Mouse (Mus musculus) embryonic facial prominence, embryonic 10.5 days (tissue): ENCODE data around the gene Tal1. TPM values are rescaled to one million over a fixed set of nuclear protein-coding genes. Genes with fewer than 3 reads are reported as not detected.

Source experiments
- DNase-seq: peaks from one replicate; pipeline ENCODE4 v3.0.0-alpha.2; 2017; ENCODE audit warnings: low spot score
- H3K27ac ChIP-seq: fragments of 300-500 bp; sonication (generic); replicated peaks from 2 replicates; pipeline ENCODE4 v1.5.1; 2016; ENCODE audit warnings: mild to moderate bottlenecking
- H3K27me3 ChIP-seq: fragments of 300-500 bp; sonication (generic); replicated peaks from 2 replicates; pipeline ENCODE4 v1.6.1; 2016; ENCODE audit warnings: low read depth, mild to moderate bottlenecking; ENCODE audit not compliant: poor library complexity, severe bottlenecking
- H3K36me3 ChIP-seq: fragments of 300-500 bp; sonication (generic); replicated peaks from 2 replicates; pipeline ENCODE4 v1.6.1; 2016; ENCODE audit warnings: mild to moderate bottlenecking, moderate library complexity
- H3K4me1 ChIP-seq: fragments of 300-500 bp; sonication (generic); 2 replicates; pipeline ENCODE4 v1.6.1; 2016
- H3K4me3 ChIP-seq: fragments of 300-500 bp; sonication (generic); 2 replicates; pipeline ENCODE4 v1.5.1; 2016; ENCODE audit warnings: mild to moderate bottlenecking, moderate library complexity
- H3K9me3 ChIP-seq: fragments of 300-500 bp; sonication (generic); 2 replicates; pipeline ENCODE4 v1.6.1; 2016; ENCODE audit warnings: mild to moderate bottlenecking
- WGBS: fragments of 180-500 bp; shearing (Covaris S2); methylation state at CpG from one replicate; pipeline ENCODE4 v1.1.7; 2016; 5-methylcytosine and 5-hydroxymethylcytosine counted together
- polyA plus RNA-seq: library from polyadenylated mRNA; unstranded; fragments of >200 nt; fragmentation: Nextera tagmentation; extraction: Ambion mirVana; gene quantifications from 2 replicates; pipeline ENCODE4 v1.2.1, GENCODE M21; 2016

Gene Tal1
- polyA plus RNA-seq, result 1.7 and 1.9 TPM in 2 replicates

DNA sequence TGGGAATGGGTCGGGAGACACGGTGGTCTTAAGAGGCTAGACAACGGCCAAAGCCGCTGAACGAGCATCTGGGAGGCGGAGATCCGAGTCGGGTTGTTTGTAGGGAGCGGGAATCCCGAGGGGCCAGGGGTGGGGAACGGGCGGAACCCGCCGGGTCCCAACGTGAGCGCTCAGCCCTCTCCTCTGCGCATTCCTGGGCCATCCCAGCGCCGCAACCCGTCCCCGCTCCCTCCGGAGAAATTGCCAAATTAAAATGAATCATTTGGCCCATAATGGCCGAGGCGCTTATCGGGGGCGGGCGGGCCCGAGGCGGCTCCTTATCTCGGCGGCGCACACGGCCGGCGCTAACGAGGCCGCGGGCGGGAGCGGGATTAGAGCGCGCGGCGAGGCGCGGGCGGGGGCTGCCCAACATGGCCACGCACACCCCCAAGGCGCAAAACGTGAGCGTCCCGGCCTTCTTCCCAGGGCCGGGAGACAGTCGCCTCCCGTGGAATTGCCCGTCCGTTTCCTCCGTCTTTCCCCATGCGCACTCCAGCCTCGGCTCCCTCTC lies at the start of gene Tal1:
Gene Tal1, plus strand, starts transcription at position 56 of the 550 bp plus-strand sequence.
- peaks cover 100% of the 10 kb centered on the region for H3K27me3 ChIP-seq
- peak within 1 kb of the TSS; percentile 52 for H3K4me3 ChIP-seq
- no peaks in the 10 kb centered on the region for H3K9me3 ChIP-seq
- no peaks in the 10 kb centered on the region for H3K36me3 ChIP-seq
- peak; percentile 68 for DNase-seq
- peak within 1 kb of the TSS; percentile 68 for H3K27ac ChIP-seq
- under 1% methylated on average over 60 of the region's 60 CpGs for WGBS
- peaks cover 27% of the 10 kb centered on the region for H3K4me1 ChIP-seq

DNA sequence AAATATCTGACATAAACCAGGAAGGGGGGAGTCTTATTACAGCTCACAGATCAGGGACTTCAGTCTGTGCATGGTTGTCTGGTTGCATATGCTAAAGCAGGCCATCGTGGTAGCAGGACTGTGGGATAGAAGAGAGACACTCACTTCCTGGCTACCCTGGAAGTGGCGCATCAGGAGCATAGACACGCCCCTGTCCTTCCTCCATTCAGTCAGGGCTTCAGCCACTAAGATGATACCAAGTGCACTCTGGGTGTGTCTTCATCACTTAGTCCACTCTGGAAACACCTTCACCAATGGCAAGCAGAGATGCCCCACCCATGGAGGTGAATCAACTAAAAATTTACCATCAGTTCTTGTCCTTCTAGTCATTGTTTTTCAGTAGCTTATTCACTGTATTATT lies 42.0 kb upstream of the Tal1 start:
- Histone ChIP-seq H3K4me1 (no peaks in the 10 kb centered on the region), H3K9me3 (no peaks in the 10 kb centered on the region), H3K27me3 (no peaks in the 10 kb centered on the region), H3K4me3 (no peak overlapping the region), H3K36me3 (peaks cover 99% of the 10 kb centered on the region), H3K27ac (no peak overlapping the region)
- no peak for DNase-seq
- 87% methylated on average over 3 of the region's 3 CpGs for WGBS

GRCm38 (mm10) chr4:115019997-115020396 lies 36.2 kb upstream of the Tal1 start:
- Histone ChIP-seq H3K27ac (no peak overlapping the region), H3K27me3 (no peaks in the 10 kb centered on the region), H3K36me3 (peaks cover 95% of the 10 kb centered on the region), H3K9me3 (no peaks in the 10 kb centered on the region), H3K4me1 (no peaks in the 10 kb centered on the region), H3K4me3 (no peak overlapping the region)
- WGBS, result 92% methylated on average over 3 of the region's 3 CpGs
- no peak for DNase-seq

DNA sequence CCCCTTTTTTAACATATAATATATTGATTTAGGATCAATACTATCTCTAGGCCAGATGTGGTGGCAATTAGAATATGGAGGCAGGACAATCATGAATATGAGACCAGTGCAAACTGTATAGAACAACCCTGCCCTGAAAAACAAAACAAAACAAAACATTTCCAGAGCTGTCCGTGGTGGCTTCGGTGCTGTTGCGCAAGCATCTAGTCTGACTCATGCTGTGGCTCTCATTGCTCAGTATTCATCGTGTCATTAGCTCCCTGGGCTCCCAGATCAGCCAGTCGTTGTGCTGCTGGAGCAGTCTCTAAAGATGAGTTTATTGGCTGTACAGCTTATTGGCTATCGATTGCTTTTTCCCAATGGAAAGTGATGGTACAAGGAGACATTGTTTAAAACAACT lies 21.2 kb upstream of the Tal1 start:
- WGBS, result 81% methylated on average over 6 of the region's 6 CpGs
- H3K9me3 ChIP-seq, result no peaks in the 10 kb centered on the region
- no peak for DNase-seq
- peaks cover 87% of the 10 kb centered on the region for H3K36me3 ChIP-seq
- no peaks in the 10 kb centered on the region for H3K4me1 ChIP-seq
- H3K27me3 ChIP-seq, result no peaks in the 10 kb centered on the region
- no peak overlapping the region for H3K4me3 ChIP-seq
- no peak overlapping the region for H3K27ac ChIP-seq

GRCm38 (mm10) chr4:115038242-115038641 lies 18.0 kb upstream of the Tal1 start:
- H3K36me3 ChIP-seq, result peaks cover 88% of the 10 kb centered on the region
- WGBS, result 41% methylated on average over 4 of the region's 4 CpGs
- no peaks in the 10 kb centered on the region for H3K27me3 ChIP-seq
- H3K27ac ChIP-seq, result no peak overlapping the region
- H3K9me3 ChIP-seq, result no peaks in the 10 kb centered on the region
- peak; percentile 45 for DNase-seq
- H3K4me1 ChIP-seq, result no peaks in the 10 kb centered on the region
- H3K4me3 ChIP-seq, result no peak overlapping the region

GRCm38 (mm10) chr4:115045621-115046020 lies 10.6 kb upstream of the Tal1 start:
- no peaks in the 10 kb centered on the region for H3K9me3 ChIP-seq
- H3K36me3 ChIP-seq, result peaks cover 41% of the 10 kb centered on the region
- H3K27ac ChIP-seq, result no peak overlapping the region
- H3K27me3 ChIP-seq, result peaks cover 30% of the 10 kb centered on the region
- 82% methylated on average over 3 of the region's 3 CpGs for WGBS
- peaks cover 11% of the 10 kb centered on the region; the same call in 1 of the 2 replicates for H3K4me1 ChIP-seq
- H3K4me3 ChIP-seq, result no peak overlapping the region
- no peak for DNase-seq

GRCm38 (mm10) chr4:115047750-115048149 lies 8.5 kb upstream of the Tal1 start:
- peaks cover 17% of the 10 kb centered on the region for H3K4me1 ChIP-seq
- H3K9me3 ChIP-seq, result no peaks in the 10 kb centered on the region
- peaks cover 51% of the 10 kb centered on the region for H3K27me3 ChIP-seq
- H3K4me3 ChIP-seq, result no peak overlapping the region
- 4% methylated on average over 5 of the region's 5 CpGs for WGBS
- H3K27ac ChIP-seq, result no peak overlapping the region
- H3K36me3 ChIP-seq, result peaks cover 20% of the 10 kb centered on the region
- peak; percentile 66 for DNase-seq

- DNase-seq, result no peak
- H3K4me3 ChIP-seq, result no peak overlapping the region
- H3K9me3 ChIP-seq, result no peaks in the 10 kb centered on the region
- no peak overlapping the region for H3K27ac ChIP-seq
- H3K4me1 ChIP-seq, result peaks cover 20% of the 10 kb centered on the region
- WGBS, result 64% methylated on average over 8 of the region's 8 CpGs
- peaks cover 55% of the 10 kb centered on the region for H3K27me3 ChIP-seq
- H3K36me3 ChIP-seq, result peaks cover 15% of the 10 kb centered on the region
Observed at GRCm38 (mm10) chr4:115048190-115048589, 8.0 kb upstream of the Tal1 start.

DNA sequence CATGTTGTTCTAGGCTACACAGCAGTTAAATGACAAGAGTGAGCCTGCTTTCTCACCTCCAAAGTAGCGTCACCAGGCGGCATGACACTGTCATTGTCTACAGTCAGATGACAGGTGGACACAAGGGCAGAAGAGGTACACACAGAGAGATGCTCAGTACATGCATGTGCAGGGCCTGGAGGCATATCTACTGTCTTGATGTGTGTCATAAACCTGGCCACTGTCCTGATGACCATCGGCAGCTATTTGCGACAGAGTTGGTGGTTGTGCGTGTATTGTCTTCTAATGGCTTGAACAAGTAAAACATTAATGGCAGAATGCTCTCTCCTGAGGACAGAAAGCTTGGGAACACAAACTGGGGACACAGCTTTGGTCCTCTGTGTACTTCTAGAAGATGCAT lies 5.0 kb upstream of the Tal1 start:
- no peaks in the 10 kb centered on the region for H3K9me3 ChIP-seq
- no peak overlapping the region for H3K4me3 ChIP-seq
- peaks cover 86% of the 10 kb centered on the region for H3K27me3 ChIP-seq
- 78% methylated on average over 5 of the region's 5 CpGs for WGBS
- H3K27ac ChIP-seq, result no peak overlapping the region
- no peaks in the 10 kb centered on the region for H3K36me3 ChIP-seq
- no peak for DNase-seq
- peaks cover 23% of the 10 kb centered on the region for H3K4me1 ChIP-seq

DNA sequence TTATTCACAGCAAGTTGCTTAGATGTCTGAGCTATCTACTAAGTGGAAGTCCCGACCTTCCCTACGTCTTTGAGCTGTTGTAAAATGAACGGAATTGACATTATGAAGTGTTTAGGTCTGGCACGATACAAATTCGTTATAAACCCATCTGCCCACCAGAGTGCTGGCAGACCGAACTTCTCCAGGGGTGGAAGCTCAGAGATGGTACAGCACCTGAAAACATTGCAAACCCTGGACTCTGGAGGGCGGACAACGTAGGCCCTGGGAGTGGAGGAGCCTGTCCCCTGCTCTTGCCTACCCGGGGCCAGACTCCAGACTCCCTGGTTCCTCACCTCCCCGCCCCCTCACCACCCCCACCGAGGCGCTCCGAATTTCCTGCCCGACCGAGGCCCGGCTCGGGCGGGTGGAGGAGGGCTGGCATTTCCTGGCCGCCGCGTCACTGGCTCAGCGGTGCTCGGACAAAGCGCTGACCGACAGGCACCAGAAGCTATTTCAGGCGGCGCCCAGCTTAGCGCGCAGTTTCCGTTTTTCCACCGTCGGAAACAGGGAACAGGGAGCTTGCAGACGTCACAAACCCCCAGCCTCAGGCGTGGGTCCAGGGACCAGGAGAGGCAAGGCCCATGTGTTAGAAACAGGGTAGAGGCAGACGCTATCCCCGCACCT lies 3.8 kb upstream of the Tal1 start:
- DNase-seq, result peak; percentile 84
- Histone ChIP-seq H3K36me3 (no peaks in the 10 kb centered on the region), H3K4me3 (peak overlapping the region; percentile 54), H3K27ac (peak overlapping the region; percentile 65), H3K4me1 (peaks cover 34% of the 10 kb centered on the region), H3K9me3 (no peaks in the 10 kb centered on the region), H3K27me3 (peaks cover 98% of the 10 kb centered on the region)
- WGBS, result under 1% methylated on average over 36 of the region's 36 CpGs

DNA sequence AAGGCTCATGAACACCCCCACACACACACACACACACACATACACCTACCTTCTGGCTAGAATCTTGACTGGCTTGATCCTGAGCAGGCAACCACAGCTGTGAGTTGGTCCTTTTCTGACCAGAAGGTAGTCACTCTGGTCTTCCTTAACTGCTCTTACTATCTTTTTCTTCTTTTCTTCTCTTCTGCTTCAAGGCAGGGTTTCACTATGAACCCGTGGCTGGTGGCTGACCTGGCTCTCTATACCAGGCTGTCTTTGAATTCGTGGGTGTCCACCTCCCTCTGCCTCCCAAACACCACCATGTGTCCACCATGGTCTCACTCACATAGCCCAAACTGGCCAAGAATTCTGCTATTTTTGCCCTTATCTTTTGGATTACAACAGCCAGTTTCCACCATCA lies 1.2 kb upstream of the Tal1 start:
- no peak overlapping the region for H3K27ac ChIP-seq
- no peaks in the 10 kb centered on the region for H3K36me3 ChIP-seq
- peaks cover 100% of the 10 kb centered on the region for H3K27me3 ChIP-seq
- no peaks in the 10 kb centered on the region for H3K9me3 ChIP-seq
- H3K4me3 ChIP-seq, result no peak overlapping the region
- H3K4me1 ChIP-seq, result peaks cover 27% of the 10 kb centered on the region
- 4% methylated on average over 2 of the region's 2 CpGs for WGBS
- no peak for DNase-seq

DNA sequence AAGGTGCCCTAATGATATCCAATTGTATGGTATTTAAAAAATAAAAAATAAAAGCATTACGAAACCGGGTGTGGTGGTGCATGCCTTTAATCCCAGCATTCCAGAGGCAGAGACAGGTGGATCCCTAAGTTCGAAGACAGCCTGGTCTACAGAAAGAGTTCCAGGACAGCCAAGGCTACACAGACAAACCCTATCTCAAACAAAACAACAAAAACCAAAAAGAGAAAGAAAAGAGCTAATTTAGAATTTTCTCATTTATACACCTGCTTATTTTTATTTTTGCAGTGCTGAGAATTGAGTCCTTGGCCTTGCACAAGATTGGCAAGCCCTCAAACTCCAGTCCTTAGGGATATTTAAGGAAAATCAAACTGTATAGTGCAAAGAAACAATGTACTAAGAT lies 535 bp upstream of the Tal1 start:
- DNase-seq, result no peak
- no peak overlapping the region for H3K27ac ChIP-seq
- H3K36me3 ChIP-seq, result no peaks in the 10 kb centered on the region
- H3K27me3 ChIP-seq, result peaks cover 100% of the 10 kb centered on the region
- H3K4me3 ChIP-seq, result no peak overlapping the region
- H3K4me1 ChIP-seq, result peaks cover 27% of the 10 kb centered on the region
- no peaks in the 10 kb centered on the region for H3K9me3 ChIP-seq
- 16% methylated on average over 3 of the region's 3 CpGs for WGBS

GRCm38 (mm10) chr4:115056921-115057673 lies 871 bp downstream of the Tal1 start:
- DNase-seq, result peak; percentile 75
- WGBS, result under 1% methylated on average over 48 of the region's 48 CpGs
- Histone ChIP-seq H3K27ac (peak overlapping the region; percentile 68), H3K27me3 (peaks cover 100% of the 10 kb centered on the region), H3K36me3 (no peaks in the 10 kb centered on the region), H3K4me1 (peaks cover 27% of the 10 kb centered on the region), H3K9me3 (no peaks in the 10 kb centered on the region), H3K4me3 (peak overlapping the region; percentile 52)
